Mouse (Mus musculus): Measurements from ENCODE around the gene Cfap44.

DNA sequence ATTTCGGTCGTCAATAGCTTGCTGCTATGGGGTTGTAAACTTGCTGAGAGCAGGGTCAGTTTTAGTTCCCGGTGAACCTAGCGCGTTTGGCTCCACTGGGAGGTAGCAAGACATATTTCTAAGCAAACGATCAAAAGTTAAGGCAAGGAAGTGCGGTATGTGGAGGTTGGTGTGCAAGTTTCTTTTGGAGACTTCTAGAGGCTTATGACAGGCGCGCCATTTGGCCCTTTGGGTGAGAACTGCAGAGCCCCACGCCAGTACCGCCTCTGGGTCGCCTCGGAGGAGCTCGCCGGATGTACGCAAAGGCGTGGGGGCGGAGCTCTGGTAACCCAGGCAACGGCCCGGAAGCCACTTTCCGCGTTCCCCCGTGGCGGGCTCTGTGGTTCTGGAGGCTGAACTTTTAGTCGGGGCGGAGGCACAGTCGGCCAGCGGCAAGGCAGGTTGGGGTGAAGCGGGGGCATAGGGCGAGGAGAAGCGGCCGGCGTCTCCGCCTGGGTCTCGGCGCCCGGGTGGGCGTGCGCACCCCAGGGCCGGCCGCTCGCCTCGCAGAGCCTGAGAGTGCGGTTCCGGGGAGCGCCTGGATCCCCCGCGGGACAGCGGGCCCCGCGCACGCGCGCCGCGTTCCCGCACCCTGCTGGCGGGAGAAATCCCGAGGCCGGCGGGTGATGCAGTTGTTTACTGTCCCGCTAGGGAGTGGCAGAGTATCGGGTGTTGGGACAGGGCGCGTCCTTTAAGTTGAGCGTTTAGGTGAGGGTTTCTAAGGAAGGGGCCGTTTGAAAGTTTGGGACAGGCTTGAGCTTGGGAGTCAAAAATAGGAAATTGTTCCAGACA is 47.3 kb upstream of the Cfap44 start, which contains the start of gene Spice1:
- no peak for TF ChIP-seq USF1 (IDR thresholded peaks at IDR 0.05; ENCODE audit: low read depth)
- TF ChIP-seq POLR2A (IDR thresholded peaks at IDR 0.05; ENCODE audit: insufficient read length, low read depth), result peak; percentile 69
- TF ChIP-seq TCF12 (IDR thresholded peaks at IDR 0.05; ENCODE audit: insufficient read depth, poor library complexity, severe bottlenecking), result no peak
- no peak for TF ChIP-seq MAX (IDR thresholded peaks at IDR 0.05; ENCODE audit: low read depth)
- TF ChIP-seq MYOD1 (IDR thresholded peaks at IDR 0.05; ENCODE audit: control insufficient read depth in 1 of 3, insufficient read length in 2 of 3, low read depth in 2 of 3), result no peak
- no peak for TF ChIP-seq TCF3 (IDR thresholded peaks at IDR 0.05; ENCODE audit: insufficient read length, low read depth)
